Mouse (Mus musculus) colon, adult 2 months (tissue): ENCODE data around the gene A930004D18Rik. TPM values are rescaled to one million over a fixed set of nuclear protein-coding genes. Genes with fewer than 3 reads are reported as not detected.

Experiments
- polyA plus RNA-seq: library from polyadenylated mRNA; depleted of rRNA; stranded (reverse); fragments of >200 nt; gene quantifications from 2 replicates; pipeline ENCODE4 v1.2.3, GENCODE M21; 2012; rRNA removed

The A930004D18Rik gene
- 0.54 and 0.63 TPM in 2 replicates for polyA plus RNA-seq

GRCm38 (mm10) chr2:18037491-18037890 is at the start of gene A930004D18Rik:
TSS of gene A930004D18Rik (minus strand) at chr2:18037737.

GRCm38 (mm10) chr2:18055016-18055928 is 17.7 kb upstream of the A930004D18Rik start, which contains the start of gene Mllt10:
TSS of gene Mllt10 (plus strand) at chr2:18055237.

GRCm38 (mm10) chr2:18048453-18049075 is 11.0 kb upstream of the A930004D18Rik start, which contains the start of gene Skida1:
TSS of gene Skida1 (minus strand) at chr2:18049051.

GRCm38 (mm10) chr2:17996858-17997257 is 40.7 kb downstream of the A930004D18Rik start, which contains the start of gene H2al2a:
TSS of gene H2al2a (minus strand) at chr2:17996958.

Other genes with a start within 250 kb of the A930004D18Rik start
- not detected in 2 replicates for gene H2al2a, start 40.8 kb downstream of the A930004D18Rik start, polyA plus RNA-seq
- 0.47 and 0.62 TPM in 2 replicates for gene Skida1, start 11.3 kb upstream of the A930004D18Rik start, polyA plus RNA-seq
- 23.5 and 29.1 TPM in 2 replicates for gene Mllt10, start 17.5 kb upstream of the A930004D18Rik start, polyA plus RNA-seq